Mouse (Mus musculus) thymus, postnatal 4 days (tissue): Measurements from ENCODE around the gene Dohh.

ENCODE experiments used
- DNase-seq: peaks from one replicate; pipeline ENCODE4 v3.0.0; 2021

The Dohh gene

GRCm38 (mm10) chr10:81383802-81384604 lies at the start of gene Dohh, which contains the start of gene Gm48551:
Gene Dohh, plus strand, starts transcription at chr10:81384428.
Gene Gm48551, plus strand, starts transcription at chr10:81384466.
- DNase-seq = peak; percentile 99

- DNase-seq = no peak
These were observed 48.6 kb upstream of the Dohh start for GRCm38 (mm10) chr10:81335393-81336340.

- DNase-seq = no peak
These were observed 47.7 kb upstream of the Dohh start for GRCm38 (mm10) chr10:81336558-81336957.

- no peak for DNase-seq
These were observed 43.5 kb upstream of the Dohh start for GRCm38 (mm10) chr10:81340551-81341332.

- DNase-seq = peak; percentile 94
These were observed 42.8 kb upstream of the Dohh start for GRCm38 (mm10) chr10:81341333-81341949.

GRCm38 (mm10) chr10:81342686-81343505 lies 41.3 kb upstream of the Dohh start, which contains the start of gene Gipc3:
Gene Gipc3, minus strand, starts transcription at chr10:81343266.
- peak; percentile 62 for DNase-seq

- DNase-seq = no peak
These were observed 39.6 kb upstream of the Dohh start for GRCm38 (mm10) chr10:81344421-81345161.

GRCm38 (mm10) chr10:81345162-81345534 lies 39.1 kb upstream of the Dohh start:
- DNase-seq = no peak

- peak; percentile 68 for DNase-seq
These were observed 37.7 kb upstream of the Dohh start for GRCm38 (mm10) chr10:81346453-81347067.

- peak; percentile 51 for DNase-seq
These were observed 35.1 kb upstream of the Dohh start for GRCm38 (mm10) chr10:81349146-81349545.

GRCm38 (mm10) chr10:81349961-81350350 lies 34.3 kb upstream of the Dohh start:
- no peak for DNase-seq

- DNase-seq = peak; percentile 99
These were observed 33.7 kb upstream of the Dohh start, which contains the start of gene Hmg20b for GRCm38 (mm10) chr10:81350351-81351063. Gene Hmg20b, minus strand, starts transcription at chr10:81350480.

- DNase-seq = peak; percentile 81
These were observed 32.4 kb upstream of the Dohh start for GRCm38 (mm10) chr10:81351678-81352291.

GRCm38 (mm10) chr10:81354738-81355477 lies 29.3 kb upstream of the Dohh start:
- no peak for DNase-seq

GRCm38 (mm10) chr10:81355533-81355932 lies 28.7 kb upstream of the Dohh start:
- no peak for DNase-seq

- DNase-seq = no peak
These were observed 27.8 kb upstream of the Dohh start for GRCm38 (mm10) chr10:81356352-81356990.

- peak; percentile 94 for DNase-seq
These were observed 27.0 kb upstream of the Dohh start, which contains the start of gene Mfsd12 for GRCm38 (mm10) chr10:81356991-81357844. Gene Mfsd12, plus strand, starts transcription at chr10:81357491.
